Mouse (Mus musculus) limb, embryonic 10.5 days (tissue): ENCODE results near the gene Pkig. TPM values are rescaled to one million over a fixed set of nuclear protein-coding genes. Genes with fewer than 3 reads are reported as not detected.

ENCODE experiments used
- DNase-seq: peaks from one replicate; pipeline ENCODE4 v3.0.0-alpha.2; 2017; ENCODE audit warnings: low spot score
- H3K27ac ChIP-seq: fragments of 300-500 bp; sonication (generic); 2 replicates; pipeline ENCODE4 v1.5.1; 2016; ENCODE audit warnings: mild to moderate bottlenecking
- H3K27me3 ChIP-seq: fragments of 300-500 bp; sonication (generic); 2 replicates; pipeline ENCODE4 v1.6.1; 2016; ENCODE audit warnings: low read depth, mild to moderate bottlenecking; ENCODE audit not compliant: poor library complexity, severe bottlenecking
- H3K36me3 ChIP-seq: fragments of 300-500 bp; sonication (generic); 2 replicates; pipeline ENCODE4 v1.6.1; 2016; ENCODE audit warnings: mild to moderate bottlenecking, moderate library complexity
- H3K4me1 ChIP-seq: fragments of 300-500 bp; sonication (generic); 2 replicates; pipeline ENCODE4 v1.6.1; 2016
- H3K4me3 ChIP-seq: fragments of 300-500 bp; sonication (generic); 2 replicates; pipeline ENCODE4 v1.5.1; 2016; ENCODE audit warnings: mild to moderate bottlenecking, moderate library complexity
- H3K9me3 ChIP-seq: fragments of 300-500 bp; sonication (generic); replicated peaks from 2 replicates; pipeline ENCODE4 v1.6.1; 2016; ENCODE audit warnings: mild to moderate bottlenecking
- WGBS: fragments of 180-500 bp; shearing (Covaris S2); methylation state at CpG from one replicate; pipeline ENCODE4 v1.1.7; 2016; 5-methylcytosine and 5-hydroxymethylcytosine counted together
- polyA plus RNA-seq: library from polyadenylated mRNA; unstranded; fragments of >200 nt; fragmentation: Nextera tagmentation; extraction: Ambion mirVana; gene quantifications from 2 replicates; pipeline ENCODE4 v1.2.1, GENCODE M21; 2016

Gene Pkig
- polyA plus RNA-seq, 1 experiment from 2014 or later: 191 TPM

DNA sequence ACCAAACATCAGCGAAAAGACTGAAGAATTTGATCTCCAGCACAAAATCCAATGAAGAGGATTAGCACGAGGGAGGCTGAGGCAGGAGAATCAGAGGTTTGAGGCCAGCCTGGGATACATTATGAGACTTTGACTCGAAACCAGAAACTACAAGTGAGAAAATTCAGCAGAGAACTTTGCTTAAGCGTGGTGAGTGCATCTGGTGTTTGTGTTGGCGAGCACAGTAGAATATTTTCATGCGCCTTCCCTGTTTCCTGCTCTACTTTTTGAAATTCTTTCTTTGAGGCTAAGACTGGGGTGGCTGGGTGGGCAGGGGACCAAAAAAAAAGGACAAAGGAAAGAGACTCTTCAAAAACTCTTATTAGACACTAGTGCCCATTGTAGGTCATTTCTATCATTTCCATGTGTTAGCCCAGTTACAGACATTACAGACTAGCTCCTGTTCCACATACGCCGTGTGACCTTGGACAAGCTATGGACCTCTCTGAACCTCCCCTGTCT, 53.2 kb downstream of the Pkig start:
- WGBS: 94% methylated on average over 8 of the region's 8 CpGs
- no peak for DNase-seq
- Histone ChIP-seq H3K9me3 (no peaks in the 10 kb centered on the region), H3K4me3 (no peak overlapping the region), H3K4me1 (peaks cover 9% of the 10 kb centered on the region), H3K36me3 (peaks cover 18% of the 10 kb centered on the region), H3K27ac (no peak overlapping the region), H3K27me3 (no peaks in the 10 kb centered on the region)

DNA sequence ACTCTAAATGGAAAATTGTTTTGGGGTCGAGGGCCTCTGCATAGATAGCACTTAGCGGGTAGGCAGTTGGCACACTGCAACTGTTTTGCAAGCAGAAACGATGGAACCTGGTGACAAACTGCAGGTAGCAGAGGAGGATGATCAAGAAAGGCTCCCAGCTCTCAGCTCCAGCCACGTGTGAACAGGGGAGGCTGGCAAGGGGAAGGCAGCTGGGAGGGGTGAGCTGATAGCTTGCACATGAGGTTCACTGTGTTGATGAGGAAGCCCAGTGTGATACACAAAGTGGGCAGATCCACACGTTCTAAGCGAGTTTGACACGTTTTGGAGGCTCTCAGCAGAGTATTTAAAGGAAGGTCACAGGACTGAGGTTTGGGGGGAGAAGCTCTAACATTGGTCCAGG, 54.3 kb downstream of the Pkig start:
- H3K27me3 ChIP-seq: no peaks in the 10 kb centered on the region
- peaks cover 18% of the 10 kb centered on the region for H3K36me3 ChIP-seq
- no peaks in the 10 kb centered on the region for H3K9me3 ChIP-seq
- no peak overlapping the region for H3K4me3 ChIP-seq
- H3K27ac ChIP-seq: no peak overlapping the region
- 70% methylated on average over 7 of the region's 7 CpGs for WGBS
- H3K4me1 ChIP-seq: peaks cover 19% of the 10 kb centered on the region
- DNase-seq: no peak

DNA sequence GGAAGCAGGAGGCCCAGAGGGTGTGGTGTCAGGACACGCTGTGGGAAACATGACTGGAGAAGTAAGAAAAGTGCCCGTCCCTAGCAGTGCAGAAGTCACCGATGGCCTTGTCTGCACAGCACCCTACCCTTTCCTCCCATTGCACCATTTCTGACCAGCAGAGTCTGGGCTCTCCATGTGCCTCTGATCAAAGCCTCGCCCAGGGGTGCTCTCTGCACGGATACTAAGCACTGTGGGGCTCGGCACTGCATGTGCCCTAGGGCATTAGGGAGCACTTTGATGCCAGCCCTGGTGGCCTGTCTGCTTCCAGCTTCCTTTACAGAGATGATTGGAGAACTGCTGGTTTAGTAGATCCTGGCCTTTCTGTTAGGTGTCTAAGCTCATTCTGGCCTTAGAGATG, 54.7 kb downstream of the Pkig start:
- no peak for DNase-seq
- H3K9me3 ChIP-seq: no peaks in the 10 kb centered on the region
- 81% methylated on average over 6 of the region's 6 CpGs for WGBS
- H3K27me3 ChIP-seq: no peaks in the 10 kb centered on the region
- peaks cover 18% of the 10 kb centered on the region for H3K36me3 ChIP-seq
- no peak overlapping the region for H3K4me3 ChIP-seq
- peaks cover 20% of the 10 kb centered on the region for H3K4me1 ChIP-seq
- no peak overlapping the region for H3K27ac ChIP-seq

DNA sequence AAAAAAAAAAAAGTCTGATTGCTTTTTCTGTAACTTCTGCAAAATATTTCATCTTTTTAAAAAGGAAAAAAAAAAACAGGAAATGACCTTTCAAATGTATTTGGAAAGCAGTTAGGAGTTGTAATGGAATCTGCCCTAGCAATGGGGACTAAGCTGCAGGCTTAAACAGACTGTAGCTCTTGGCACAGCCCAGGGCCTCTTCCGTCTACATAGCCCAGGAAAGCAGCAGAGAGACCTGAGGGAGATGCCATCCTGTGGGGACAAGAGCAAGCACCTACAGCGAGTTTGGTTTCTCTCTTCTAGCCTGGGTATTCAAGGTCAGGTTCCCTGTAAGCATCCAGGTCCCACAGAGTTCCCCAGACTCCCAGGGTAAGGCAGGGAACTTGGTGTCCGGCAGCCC, 55.2 kb downstream of the Pkig start:
- H3K27ac ChIP-seq: no peak overlapping the region
- H3K36me3 ChIP-seq: peaks cover 18% of the 10 kb centered on the region
- no peaks in the 10 kb centered on the region for H3K9me3 ChIP-seq
- no peak overlapping the region for H3K4me3 ChIP-seq
- WGBS: 87% methylated on average over 3 of the region's 3 CpGs
- no peak for DNase-seq
- H3K27me3 ChIP-seq: no peaks in the 10 kb centered on the region
- H3K4me1 ChIP-seq: peaks cover 20% of the 10 kb centered on the region

DNA sequence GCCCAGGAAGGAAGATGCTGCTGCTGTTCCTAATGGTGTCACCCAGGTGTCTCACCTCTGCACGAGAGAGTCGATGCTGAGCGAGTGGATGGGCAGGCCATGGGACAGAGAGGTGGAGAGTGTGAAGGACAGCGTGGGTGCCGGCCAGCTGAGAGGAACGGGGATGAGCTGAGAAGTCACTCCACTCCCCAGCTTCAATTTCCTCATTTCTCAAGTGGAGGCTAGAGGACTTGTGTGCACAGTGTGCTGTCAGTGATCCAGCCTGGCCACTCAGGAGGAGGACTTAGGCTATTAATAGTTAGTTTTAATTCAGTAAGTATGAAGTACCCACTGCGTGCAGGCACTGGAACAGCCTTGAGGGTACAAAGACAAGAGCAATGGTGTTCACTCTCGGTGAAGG, 58.3 kb downstream of the Pkig start:
- H3K9me3 ChIP-seq: no peaks in the 10 kb centered on the region
- DNase-seq: no peak
- WGBS: 37% methylated on average over 8 of the region's 8 CpGs
- H3K4me1 ChIP-seq: peaks cover 30% of the 10 kb centered on the region
- no peaks in the 10 kb centered on the region for H3K27me3 ChIP-seq
- H3K27ac ChIP-seq: peak overlapping the region; percentile 65
- no peak overlapping the region for H3K4me3 ChIP-seq
- H3K36me3 ChIP-seq: peaks cover 20% of the 10 kb centered on the region

DNA sequence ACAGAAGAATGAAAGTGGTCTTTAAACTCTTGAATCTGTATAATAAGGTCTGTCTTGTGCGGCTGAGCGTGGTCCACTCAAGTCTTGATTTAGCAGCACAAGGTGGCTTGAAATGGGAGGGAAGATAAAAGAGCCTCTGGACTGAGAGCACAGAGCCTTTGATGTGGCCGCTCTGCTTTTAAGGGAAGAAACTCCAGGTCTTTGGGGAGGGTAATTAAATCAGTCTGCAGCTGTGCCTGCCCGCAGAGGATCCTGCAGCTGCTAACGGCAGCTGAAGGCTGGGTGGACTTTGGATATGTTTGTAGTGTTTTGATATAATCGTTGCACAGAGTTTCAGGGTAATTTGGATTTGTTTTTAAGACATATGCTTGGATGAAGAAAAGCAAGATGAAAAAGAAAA, 58.7 kb downstream of the Pkig start:
- H3K27ac ChIP-seq: peak overlapping the region; percentile 65
- no peaks in the 10 kb centered on the region for H3K27me3 ChIP-seq
- peaks cover 30% of the 10 kb centered on the region for H3K4me1 ChIP-seq
- DNase-seq: peak; percentile 52
- no peaks in the 10 kb centered on the region for H3K9me3 ChIP-seq
- peaks cover 21% of the 10 kb centered on the region for H3K36me3 ChIP-seq
- WGBS: 11% methylated on average over 6 of the region's 6 CpGs
- H3K4me3 ChIP-seq: no peak overlapping the region

DNA sequence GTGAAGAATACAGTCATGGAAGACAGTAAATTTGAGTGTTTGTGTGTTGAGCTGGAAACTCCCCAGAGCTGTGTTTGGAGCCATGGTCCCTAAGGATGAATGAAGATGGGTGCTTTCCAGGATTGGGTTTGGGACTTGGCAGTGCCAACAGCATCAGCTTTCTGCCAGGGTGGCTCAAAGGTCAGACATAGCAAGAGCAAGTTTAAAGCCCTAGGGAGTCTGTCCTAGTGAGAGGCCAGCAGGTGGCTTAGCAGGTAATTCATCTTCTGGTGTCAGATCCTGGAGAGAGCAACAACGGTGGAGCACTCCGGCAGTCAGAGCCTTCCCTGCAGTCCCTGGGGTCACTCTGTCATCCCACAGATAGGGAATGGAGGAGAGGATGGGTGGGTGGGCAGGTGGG, 60.3 kb downstream of the Pkig start:
- Histone ChIP-seq H3K4me3 (no peak overlapping the region), H3K27me3 (no peaks in the 10 kb centered on the region), H3K27ac (no peak overlapping the region), H3K9me3 (no peaks in the 10 kb centered on the region), H3K36me3 (peaks cover 31% of the 10 kb centered on the region), H3K4me1 (peaks cover 30% of the 10 kb centered on the region)
- WGBS: 8% methylated on average over 2 of the region's 2 CpGs
- DNase-seq: no peak

DNA sequence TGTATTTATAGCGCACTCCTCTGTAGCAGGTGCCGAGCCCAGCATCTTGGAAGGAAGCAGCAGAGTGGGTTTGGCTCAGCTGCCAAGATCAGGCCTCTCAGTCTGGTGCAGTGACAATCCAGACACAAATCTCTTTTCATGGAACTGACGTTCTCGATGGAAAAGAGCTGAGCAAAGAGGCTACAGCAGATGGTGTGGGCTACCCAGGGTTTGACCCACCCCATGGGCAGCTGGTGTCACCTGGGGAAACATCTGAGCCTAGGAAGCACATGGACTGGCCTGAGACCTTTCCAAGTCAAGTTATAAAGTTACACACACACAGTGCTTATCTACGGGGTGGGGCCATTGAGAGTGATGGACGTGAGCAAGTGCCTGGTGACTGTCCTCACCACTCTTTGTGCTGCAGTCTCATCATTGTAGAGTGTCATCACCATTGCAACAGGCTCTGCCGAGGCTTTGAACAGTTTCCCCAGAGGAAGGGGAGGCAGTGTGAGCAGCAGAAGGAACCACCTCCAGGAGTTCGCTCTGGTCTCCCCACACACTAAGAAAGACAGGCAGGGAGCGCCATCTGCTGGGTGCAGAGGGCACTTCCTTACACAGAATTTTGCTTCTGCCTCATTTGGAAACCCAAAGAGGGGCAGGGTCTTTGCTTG, 60.9 kb downstream of the Pkig start:
- Histone ChIP-seq H3K27me3 (no peaks in the 10 kb centered on the region), H3K9me3 (no peaks in the 10 kb centered on the region), H3K27ac (no peak overlapping the region), H3K36me3 (peaks cover 36% of the 10 kb centered on the region), H3K4me3 (no peak overlapping the region), H3K4me1 (peaks cover 30% of the 10 kb centered on the region)
- DNase-seq: peak; percentile 90
- 43% methylated on average over 9 of the region's 9 CpGs for WGBS

DNA sequence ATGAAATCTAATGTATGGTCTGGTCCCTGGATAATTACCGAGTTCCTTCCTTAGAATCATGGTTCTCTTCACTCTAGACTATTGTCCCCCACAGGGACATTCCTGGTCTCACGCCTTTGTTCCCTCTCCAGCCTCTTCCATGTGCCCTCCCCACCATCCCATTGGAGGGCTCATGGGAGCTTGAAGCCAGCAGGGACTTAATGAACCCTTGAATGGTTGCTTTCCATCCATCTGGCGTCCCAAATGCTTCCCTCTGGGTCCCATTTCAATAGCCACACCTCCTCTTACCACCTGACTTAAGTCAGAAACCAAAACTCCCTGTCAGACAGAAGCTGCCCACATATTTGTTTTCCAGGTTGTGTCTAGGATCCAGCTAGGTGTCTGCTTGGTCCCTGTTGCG, 61.4 kb downstream of the Pkig start:
- 50% methylated on average over 4 of the region's 4 CpGs for WGBS
- Histone ChIP-seq H3K27me3 (no peaks in the 10 kb centered on the region), H3K27ac (no peak overlapping the region), H3K36me3 (peaks cover 38% of the 10 kb centered on the region), H3K9me3 (no peaks in the 10 kb centered on the region), H3K4me1 (peaks cover 30% of the 10 kb centered on the region), H3K4me3 (no peak overlapping the region)
- no peak for DNase-seq

DNA sequence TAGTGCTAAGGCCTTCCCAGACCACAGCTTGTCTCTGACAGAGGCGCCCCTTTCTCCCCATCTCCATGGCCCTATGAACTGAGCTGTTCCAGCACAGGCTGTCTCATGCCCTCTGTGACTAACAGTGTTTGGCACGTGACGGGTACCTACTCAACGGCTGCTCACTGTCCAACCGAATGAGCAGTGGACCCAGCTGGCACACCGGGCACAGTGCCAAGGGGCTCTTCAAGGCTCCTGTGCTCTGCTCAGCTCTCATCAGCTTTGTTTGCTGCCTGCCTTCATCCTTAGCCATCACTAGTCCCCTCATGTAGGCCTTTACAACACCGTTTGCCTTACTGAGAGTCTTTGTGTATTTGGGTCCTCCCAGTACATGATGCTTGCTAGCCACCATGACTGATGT, 64.4 kb downstream of the Pkig start:
- H3K9me3 ChIP-seq: no peaks in the 10 kb centered on the region
- no peak for DNase-seq
- no peaks in the 10 kb centered on the region for H3K27me3 ChIP-seq
- peaks cover 10% of the 10 kb centered on the region; the same call in 1 of the 2 replicates for H3K4me1 ChIP-seq
- H3K4me3 ChIP-seq: no peak overlapping the region
- WGBS: 96% methylated on average over 7 of the region's 7 CpGs
- no peak overlapping the region for H3K27ac ChIP-seq
- peaks cover 66% of the 10 kb centered on the region for H3K36me3 ChIP-seq

DNA sequence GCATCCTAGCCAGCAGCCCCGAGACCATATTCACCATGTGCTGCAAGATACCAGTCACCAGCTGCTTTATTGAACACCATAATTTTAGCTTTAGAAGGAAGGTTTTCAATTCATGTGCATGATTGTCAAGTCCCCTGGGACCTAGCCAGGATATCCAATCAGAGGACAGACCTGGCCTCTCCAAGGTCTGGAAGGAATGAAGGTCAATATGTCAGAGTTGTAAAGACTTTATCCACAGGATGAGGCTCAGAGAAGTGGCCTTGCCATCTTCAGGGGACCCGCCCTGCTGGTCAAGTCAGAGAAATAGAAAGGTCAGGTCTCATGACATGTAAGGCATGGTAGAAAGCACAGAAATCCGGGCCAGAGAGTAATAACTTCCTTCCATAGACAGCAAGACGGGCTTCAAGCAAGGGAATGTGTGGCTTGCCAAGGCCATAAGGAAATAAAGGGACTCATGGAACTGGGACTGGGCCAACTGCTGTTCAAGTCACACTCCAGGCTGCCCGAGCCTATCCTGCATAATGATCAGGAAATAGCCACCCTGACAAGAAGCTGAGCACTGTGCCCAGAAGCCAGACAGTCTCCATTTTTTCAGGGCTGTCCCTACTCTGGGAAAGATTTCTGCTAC, 68.7 kb downstream of the Pkig start:
- WGBS: 84% methylated on average over 5 of the region's 5 CpGs
- no peak overlapping the region for H3K4me3 ChIP-seq
- no peaks in the 10 kb centered on the region for H3K27me3 ChIP-seq
- no peak overlapping the region for H3K27ac ChIP-seq
- peaks cover 96% of the 10 kb centered on the region for H3K36me3 ChIP-seq
- H3K9me3 ChIP-seq: no peaks in the 10 kb centered on the region
- no peaks in the 10 kb centered on the region for H3K4me1 ChIP-seq
- DNase-seq: no peak

DNA sequence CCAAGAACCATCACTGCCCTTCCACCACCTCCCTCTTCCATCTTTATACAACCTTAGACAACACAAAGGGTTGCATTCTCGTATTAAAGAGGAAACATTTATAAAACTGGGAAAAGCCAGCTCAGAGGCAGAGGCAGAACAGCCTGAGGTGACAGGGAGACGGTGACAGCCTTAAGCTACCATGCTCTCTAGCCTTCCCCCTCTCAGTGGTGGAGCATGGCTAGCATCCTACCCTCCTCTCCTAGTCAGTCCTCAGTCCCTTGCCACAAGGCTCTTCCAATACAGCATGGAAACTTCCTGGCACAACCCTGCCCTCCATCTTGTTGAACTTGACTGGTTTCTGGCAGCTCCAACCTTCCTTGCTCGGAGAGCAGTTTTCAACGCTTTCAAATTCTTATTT, 70.1 kb downstream of the Pkig start:
- Histone ChIP-seq H3K27me3 (no peaks in the 10 kb centered on the region), H3K4me3 (no peak overlapping the region), H3K4me1 (no peaks in the 10 kb centered on the region), H3K36me3 (peaks cover 93% of the 10 kb centered on the region), H3K27ac (no peak overlapping the region), H3K9me3 (no peaks in the 10 kb centered on the region)
- DNase-seq: no peak
- WGBS: 91% methylated on average over 4 of the region's 4 CpGs

DNA sequence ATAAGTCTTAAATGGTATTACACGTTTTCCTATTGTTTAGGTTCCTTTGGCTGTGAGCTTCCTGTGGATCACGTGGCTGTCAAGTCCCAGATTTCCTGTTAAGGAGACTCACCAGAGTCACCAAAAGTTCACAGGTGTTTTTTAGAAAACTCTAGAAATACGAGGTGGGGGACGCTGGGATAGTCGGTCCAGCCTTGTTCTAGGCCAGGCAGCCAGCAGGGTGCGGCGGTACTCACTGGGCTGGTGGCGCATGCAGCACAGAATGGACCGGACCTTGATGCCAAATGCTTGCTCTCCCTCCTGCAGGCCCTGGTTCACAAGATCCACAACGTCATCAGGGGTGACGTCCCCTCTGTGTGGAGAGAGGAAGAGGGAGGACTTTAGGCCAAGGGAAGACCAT, 73.8 kb downstream of the Pkig start:
- H3K9me3 ChIP-seq: no peaks in the 10 kb centered on the region
- DNase-seq: no peak
- WGBS: 88% methylated on average over 11 of the region's 11 CpGs
- peaks cover 72% of the 10 kb centered on the region for H3K36me3 ChIP-seq
- no peaks in the 10 kb centered on the region for H3K27me3 ChIP-seq
- no peak overlapping the region for H3K4me3 ChIP-seq
- H3K4me1 ChIP-seq: no peaks in the 10 kb centered on the region
- H3K27ac ChIP-seq: no peak overlapping the region
